Mouse (Mus musculus) gastrocnemius, adult 18-20 months (tissue): ENCODE data around the gene Atp6v1c2. TPM values are rescaled to one million over a fixed set of nuclear protein-coding genes. Genes with fewer than 3 reads are reported as not detected.

Experiments
- DNase-seq: peaks from one replicate; pipeline ENCODE4 v3.0.0; 2021; ENCODE audit warnings: low spot score
- microRNA-seq: library from miRNA; unstranded; fragments of <30 nt; microRNA quantifications from one replicate; pipeline ENCODE4 v1.2.0, GENCODE M21; 2021
- total RNA-seq, 2 experiments: library from RNA; stranded (reverse); gene quantifications; 2 replicates each; pipeline ENCODE4 v1.2.3; 2021

Gene Atp6v1c2
- total RNA-seq, 2 experiments from 2014 or later = not detected

DNA sequence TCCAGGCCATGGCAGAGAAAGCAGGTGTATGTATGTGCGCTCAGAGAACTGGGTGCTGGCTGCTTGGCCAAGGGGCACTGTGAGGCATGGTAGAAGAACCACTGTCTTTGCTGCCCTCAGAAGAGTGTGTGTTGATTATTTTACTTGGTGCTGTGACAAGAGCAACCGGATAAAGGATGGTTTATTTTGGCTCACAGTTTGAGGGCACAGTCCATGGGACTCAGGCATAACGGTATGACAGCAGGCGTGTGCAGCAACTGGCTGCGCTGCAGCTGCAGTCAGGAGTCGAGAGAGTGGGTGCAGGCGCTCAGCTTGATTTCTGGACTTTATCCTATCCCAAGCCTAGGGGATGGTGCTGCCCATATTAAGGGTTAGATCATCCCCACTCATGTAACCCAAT, 70.7 kb downstream of the Atp6v1c2 start:
- DNase-seq = no peak

DNA sequence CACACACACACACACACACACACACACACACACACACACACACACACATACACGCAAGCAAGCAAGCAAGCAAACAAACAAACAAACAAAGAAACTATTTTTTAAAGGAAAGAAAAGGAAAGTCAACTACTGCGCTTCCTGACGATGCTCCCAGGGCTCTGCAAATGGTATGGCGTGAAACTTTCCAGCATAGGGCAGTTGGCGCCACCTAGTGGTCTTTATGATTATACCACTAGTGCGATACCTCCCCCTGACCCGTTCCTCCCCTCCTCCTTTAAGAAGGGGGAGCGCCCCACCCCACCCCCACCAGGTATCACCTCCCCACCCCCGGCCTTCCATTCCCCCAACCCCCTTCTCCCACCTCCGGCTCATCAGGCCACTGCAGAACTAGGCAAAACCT, 72.3 kb downstream of the Atp6v1c2 start:
- peak; percentile 63 for DNase-seq

DNA sequence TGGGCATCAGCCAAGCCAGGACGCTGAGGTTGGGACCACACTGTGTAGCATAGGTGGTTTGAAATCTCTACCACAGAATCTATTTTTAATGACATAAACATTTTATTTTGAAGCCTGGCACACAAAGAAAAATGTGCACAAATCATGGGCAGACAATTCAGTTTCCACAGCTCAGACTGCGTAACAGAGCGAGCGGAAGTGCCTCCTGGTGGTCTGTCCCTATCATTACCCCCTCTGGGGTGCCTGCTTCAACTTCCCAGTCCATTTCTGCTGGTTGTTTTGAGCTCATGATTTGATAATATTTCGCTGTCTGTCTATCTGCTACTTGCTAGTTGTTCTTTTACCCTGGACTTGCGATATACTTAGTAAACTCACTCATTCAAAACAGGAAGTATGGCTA, 73.6 kb downstream of the Atp6v1c2 start:
- DNase-seq = no peak

- peak; percentile 67 for DNase-seq
Measured at GRCm38 (mm10) chr12:17253069-17253468, 76.1 kb downstream of the Atp6v1c2 start.

GRCm38 (mm10) chr12:17250962-17251361, 78.2 kb downstream of the Atp6v1c2 start:
- no peak for DNase-seq

GRCm38 (mm10) chr12:17242041-17242440, 87.1 kb downstream of the Atp6v1c2 start:
- peak; percentile 69 for DNase-seq

GRCm38 (mm10) chr12:17241614-17242013, 87.5 kb downstream of the Atp6v1c2 start:
- no peak for DNase-seq

DNA sequence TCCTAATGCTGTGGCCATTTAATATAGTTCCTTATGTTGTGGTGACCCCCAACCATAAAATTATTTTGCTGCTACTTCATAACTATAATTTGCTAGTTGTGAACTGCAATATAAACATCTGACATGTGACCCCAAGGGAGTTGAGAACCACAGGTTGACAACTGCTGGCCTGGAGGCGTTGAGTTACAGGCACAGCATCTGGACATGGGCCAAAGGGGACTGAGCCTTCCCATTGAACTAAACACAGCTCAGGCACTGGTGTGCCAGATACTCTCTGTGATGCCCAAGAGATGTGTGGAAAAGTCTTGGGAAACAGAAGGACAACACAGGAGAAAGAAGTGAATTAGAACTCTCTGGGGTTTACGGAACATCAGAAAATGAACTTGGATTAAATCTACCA, 88.1 kb downstream of the Atp6v1c2 start:
- peak; percentile 64 for DNase-seq

DNA sequence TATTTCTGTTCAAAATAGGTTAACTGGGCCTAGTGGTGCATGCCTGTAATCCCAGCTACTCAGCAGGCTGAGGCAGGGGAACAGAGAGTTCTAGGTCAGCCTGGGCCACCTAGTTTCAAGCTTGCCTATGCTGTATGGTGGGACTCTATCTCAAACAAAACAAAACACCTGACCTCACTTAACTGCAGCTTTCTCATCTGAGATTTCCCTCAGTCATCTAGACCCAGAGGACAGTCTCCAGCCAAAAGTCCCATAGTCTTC, 89.8 kb downstream of the Atp6v1c2 start:
- peak; percentile 53 for DNase-seq

DNA sequence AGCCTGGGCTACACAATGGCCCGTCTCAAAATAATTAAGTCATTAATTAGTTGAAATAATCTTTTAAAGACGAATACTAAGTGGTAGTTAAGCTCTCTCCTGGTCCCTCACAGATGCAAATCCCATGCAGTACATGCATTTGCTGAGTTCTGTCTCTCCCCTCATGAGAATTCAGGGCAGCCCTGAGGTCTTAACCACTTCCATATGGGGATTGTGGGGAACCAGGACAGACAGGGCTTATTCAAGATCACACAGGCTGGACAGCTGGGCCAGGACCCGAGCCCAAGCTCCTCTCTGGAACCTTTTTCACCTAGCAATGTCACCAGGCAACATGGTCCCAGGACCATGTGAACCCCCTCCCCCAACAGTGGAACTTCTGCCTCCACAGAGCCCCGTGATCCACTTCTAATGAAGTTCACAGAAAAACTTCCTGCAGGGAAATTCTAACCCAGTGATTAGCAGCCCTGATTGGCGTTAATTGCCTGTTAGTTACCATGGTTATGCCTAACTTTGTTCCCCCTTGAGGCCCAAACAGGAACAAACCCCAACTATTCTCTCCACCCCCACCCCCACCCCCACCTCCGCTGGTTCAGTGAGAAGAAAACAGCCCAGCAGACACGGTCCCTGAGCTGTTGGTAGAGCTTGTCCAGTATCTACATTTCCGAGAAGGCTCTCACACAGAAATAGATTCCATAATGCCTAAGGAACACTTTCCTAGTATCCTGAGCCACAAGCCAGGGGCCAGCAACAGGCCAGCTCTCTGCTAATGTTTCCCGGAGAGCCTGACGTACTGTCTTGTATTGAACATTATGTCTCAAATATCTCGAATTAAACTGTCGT, 90.4 kb downstream of the Atp6v1c2 start:
- DNase-seq = no peak

GRCm38 (mm10) chr12:17235535-17236313, 93.4 kb downstream of the Atp6v1c2 start:
- no peak for DNase-seq

Small RNAs within 50 kb of the gene (microRNA-seq; reads per million reads assigned to microRNA genes)
- gene Mir3066 = 1.7 reads per million

Other genes with a start within 250 kb of the Atp6v1c2 start
- gene Kcnf1, start 152.5 kb downstream of the Atp6v1c2 start, total RNA-seq = 1 to 10 TPM; 1.6 to 3.9 TPM
- gene Pdia6, start 62.8 kb downstream of the Atp6v1c2 start, total RNA-seq = 10 to 100 TPM; 33.3 to 42.8 TPM
- 1 to 10 TPM; 8.0 to 9.8 TPM for gene Nol10, start 19.1 kb upstream of the Atp6v1c2 start, total RNA-seq
- gene Odc1, start 215.4 kb upstream of the Atp6v1c2 start, total RNA-seq = 100 to 1,000 TPM; 113 to 121 TPM